Mouse (Mus musculus): ENCODE results near the gene Gm21970. TPM values are rescaled to one million over a fixed set of nuclear protein-coding genes. Genes with fewer than 3 reads are reported as not detected.

Gene Gm21970
- polyA plus RNA-seq, 1 experiment from 2014 or later, result not detected

- no peak overlapping the region for H3K27ac ChIP-seq (replicated peaks)
- no peak overlapping the region for H3K9ac ChIP-seq
- WGBS, result 51% methylated on average over 6 of the region's 6 CpGs
- no peak overlapping the region for H3K4me2 ChIP-seq (replicated peaks)
- ATAC-seq (ENCODE audit: insufficient number of reproducible peaks, low FRiP score, low TSS enrichment, low read depth), result no peak
- no peak overlapping the region for H3K4me3 ChIP-seq (replicated peaks)
- H3K9me3 ChIP-seq (replicated peaks), result no peaks in the 10 kb centered on the region
- no peaks in the 10 kb centered on the region for H3K27me3 ChIP-seq
- peaks cover 19% of the 10 kb centered on the region for H3K4me1 ChIP-seq
- no peaks in the 10 kb centered on the region for H3K36me3 ChIP-seq
These were observed 75.0 kb downstream of the Gm21970 start for GRCm38 (mm10) chr16:91466566-91466965.

Other genes starting within 250 kb of the Gm21970 start
- 1.4 and 3.2 TPM in 2 replicates for gene Olig2, start 166.3 kb upstream of the Gm21970 start, polyA plus RNA-seq (2015; fragmentation: Nextera tagmentation; extraction: Ambion mirVana)
- gene Olig1, start 121.9 kb upstream of the Gm21970 start, polyA plus RNA-seq (2015; fragmentation: Nextera tagmentation; extraction: Ambion mirVana), result 3.8 and 6.4 TPM in 2 replicates
- 60.4 and 61.7 TPM in 2 replicates for gene Ifnar2, start 18.9 kb upstream of the Gm21970 start, polyA plus RNA-seq (2015; fragmentation: Nextera tagmentation; extraction: Ambion mirVana)
- gene Il10rb, start 14.4 kb downstream of the Gm21970 start, polyA plus RNA-seq (2015; fragmentation: Nextera tagmentation; extraction: Ambion mirVana), result 33.3 and 37.0 TPM in 2 replicates
- 57.1 and 57.4 TPM in 2 replicates for gene Ifnar1, start 93.5 kb downstream of the Gm21970 start, polyA plus RNA-seq (2015; fragmentation: Nextera tagmentation; extraction: Ambion mirVana)
- 58.8 and 63.2 TPM in 2 replicates for gene Ifngr2, start 155.4 kb downstream of the Gm21970 start, polyA plus RNA-seq (2015; fragmentation: Nextera tagmentation; extraction: Ambion mirVana)
- 44.4 and 50.9 TPM in 2 replicates for gene Tmem50b, start 206.1 kb downstream of the Gm21970 start, polyA plus RNA-seq (2015; fragmentation: Nextera tagmentation; extraction: Ambion mirVana)
- gene Dnajc28, start 227.3 kb downstream of the Gm21970 start, polyA plus RNA-seq (2015; fragmentation: Nextera tagmentation; extraction: Ambion mirVana), result 3.7 TPM in 2 replicates